Comparison of ENCODE assay signal across 8 mouse cellular contexts in the genomic region with DNA sequence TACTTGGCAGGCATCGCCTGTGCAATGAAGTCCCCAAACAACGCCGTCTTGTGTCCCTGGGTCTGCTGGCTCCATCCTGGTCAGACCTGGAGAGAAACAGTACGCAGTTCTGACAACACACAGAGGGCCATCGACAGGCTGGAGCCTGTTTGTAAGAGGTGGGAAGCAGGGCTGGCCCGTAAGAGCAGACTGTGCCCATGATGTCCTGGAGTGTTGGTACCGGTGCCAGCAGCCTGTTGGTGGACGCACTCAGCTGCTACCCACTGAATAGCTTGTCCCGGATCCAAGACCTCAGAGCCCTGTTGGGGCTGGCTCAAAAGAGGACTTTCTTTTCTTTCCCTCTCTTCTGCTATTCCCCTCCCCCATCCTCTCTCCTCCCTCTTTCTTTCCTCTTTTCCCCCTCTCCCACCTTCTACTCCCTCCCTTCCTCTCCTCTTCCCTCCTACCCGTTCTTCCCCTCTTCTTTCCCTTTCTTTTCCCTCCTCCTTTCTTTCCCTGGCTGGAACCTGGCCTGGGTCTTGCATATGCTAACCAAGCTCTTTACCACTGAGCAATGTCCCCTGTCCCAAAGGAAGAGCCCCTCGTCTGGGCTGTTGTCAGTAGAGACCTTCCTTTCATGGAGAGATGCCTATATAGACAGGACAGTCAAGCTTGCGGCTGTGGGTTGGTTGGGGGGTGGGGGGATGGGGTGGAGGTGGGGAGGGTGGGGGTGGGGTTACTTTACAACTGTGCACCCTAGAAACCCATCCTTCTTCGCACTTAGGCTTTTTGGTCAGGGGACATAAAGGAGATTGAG. TPM values are rescaled to one million over a fixed set of nuclear protein-coding genes. Genes with fewer than 3 reads are reported as not detected.
A peak's percentile ranks its signal among the peaks of the same experiment; 100 is the strongest.
DNase-seq lines count a peak whose midpoint lies in the region; ATAC-seq lines count a peak whose summit lies in the region.
"Had no signal": no experiment of that assay in that cellular context is flagged by ENCODE, and none has a peak within 500 bp of the region (broad histone marks: within the 10 kb centered on the region; RNA-seq: fewer than 3 reads in every experiment).

No protein-coding gene starts in this region.

- no peaks in the 10 kb centered on the region for H3K27me3 ChIP-seq in hindbrain, embryonic 14.5 days (ENCODE audit: control insufficient read depth, insufficient read depth, low read length)
- H3K27me3 ChIP-seq in neural tube, embryonic 13.5 days = no peaks in the 10 kb centered on the region

- peak overlapping the region; percentile 44 for H3K27ac ChIP-seq in hindbrain, embryonic 14.5 days
- peak overlapping the region; percentile 72 for H3K27ac ChIP-seq in neural tube, embryonic 13.5 days (replicated peaks)
- H3K27ac ChIP-seq: midbrain, embryonic 12.5 days had no signal

- H3K9ac ChIP-seq in hindbrain, embryonic 14.5 days = no peak overlapping the region
- H3K9ac ChIP-seq in neural tube, embryonic 13.5 days = no peak overlapping the region
- H3K9ac ChIP-seq: midbrain, embryonic 12.5 days had no signal

- 49% methylated on average over 13 of the region's 13 CpGs for whole genome bisulfite sequencing in hindbrain, embryonic 14.5 days
- WGBS in neural tube, embryonic 13.5 days = 44% methylated on average over 13 of the region's 13 CpGs

- peak; percentile 75 for ATAC-seq in hindbrain, embryonic 14.5 days (ENCODE audit: low FRiP score)
- peak; percentile 54 for ATAC-seq in neural tube, embryonic 13.5 days (ENCODE audit: low read depth)

- peaks cover 37% of the 10 kb centered on the region for H3K4me1 ChIP-seq in hindbrain, embryonic 14.5 days (replicated peaks; ENCODE audit: control insufficient read depth, insufficient read depth, low read length)
- H3K4me1 ChIP-seq in neural tube, embryonic 13.5 days (replicated peaks) = peaks cover 84% of the 10 kb centered on the region

- intact Hi-C loops in left cerebral cortex, postnatal 14 days (cut with DNase I) = loop anchor here (5.0 to 10.0 kb wide), 2 partner anchors 33 to 100 kb away; no protein-coding TSS in a partner anchor

- peak; percentile 56 to 62 for DNase-seq in left cerebral cortex, postnatal 14 days (ENCODE audit: low spot score in 2 of 2)
- no peak for DNase-seq in left cerebral cortex, adult 11 months (ENCODE audit: low spot score)
- DNase-seq in cerebellum, postnatal 10 days = peak; percentile 91 to 96
- peak; percentile 66 for DNase-seq in hindbrain, embryonic 14.5 days (ENCODE audit: low spot score)
- DNase-seq in B cell, adult 2 months = no peak
- DNase-seq in adrenal gland, adult 18-20 months (ENCODE audit: low spot score in 2 of 2) = no peak

- H3K4me3 ChIP-seq in hindbrain, embryonic 14.5 days (replicated peaks; ENCODE audit: low read length) = no peak overlapping the region
- H3K4me3 ChIP-seq in neural tube, embryonic 13.5 days = no peak overlapping the region
- H3K4me3 ChIP-seq: midbrain, embryonic 12.5 days had no signal

- H3K36me3 ChIP-seq in hindbrain, embryonic 14.5 days (replicated peaks; ENCODE audit: control insufficient read depth, insufficient read depth) = no peaks in the 10 kb centered on the region
- H3K36me3 ChIP-seq in neural tube, embryonic 13.5 days = no peaks in the 10 kb centered on the region
- H3K36me3 ChIP-seq: midbrain, embryonic 12.5 days had no signal

- H3K9me3 ChIP-seq in hindbrain, embryonic 14.5 days (ENCODE audit: control insufficient read depth, low read length) = no peaks in the 10 kb centered on the region
- H3K9me3 ChIP-seq in neural tube, embryonic 13.5 days = no peaks in the 10 kb centered on the region
- H3K9me3 ChIP-seq: midbrain, embryonic 12.5 days had no signal

- H3K4me2 ChIP-seq in hindbrain, embryonic 14.5 days (replicated peaks) = no peak overlapping the region
- H3K4me2 ChIP-seq in neural tube, embryonic 13.5 days = peak overlapping the region; percentile 9
- H3K4me2 ChIP-seq: midbrain, embryonic 12.5 days had no signal

RNA-seq across cellular contexts. Expression of a gene that starts 27.9 kb away (rescaled TPM):
- total RNA-seq in left cerebral cortex, postnatal 14 days (2021) = 10 to 100 TPM; 26.5 to 28.2 TPM
- 48.8 and 51.7 TPM in 2 replicates for polyA plus RNA-seq in hindbrain, embryonic 14.5 days (2014; fragmentation: Nextera tagmentation; extraction: Ambion mirVana)
- polyA plus RNA-seq in neural tube, embryonic 13.5 days (2015; fragmentation: Nextera tagmentation; extraction: Ambion mirVana) = 76.9 and 80.0 TPM in 2 replicates
- total RNA-seq in adrenal gland, adult 18-20 months (2021) = 1 to 10 TPM; 3.1 to 3.8 TPM

Comparison
In these comparisons a context has a peak if more than half of its experiments do, and no peak if none do; other contexts are left out.
1. DNase-seq: peak in left cerebral cortex, postnatal 14 days (2 of 2), cerebellum, postnatal 10 days (2 of 2) and hindbrain, embryonic 14.5 days (single experiment); none in left cerebral cortex, adult 11 months (single experiment), B cell, adult 2 months (0 of 2) and adrenal gland, adult 18-20 months (0 of 2).
2. RNA of a gene that starts 27.9 kb away (total RNA-seq): 26.5 to 28.2 TPM in left cerebral cortex, postnatal 14 days; 3.1 to 3.8 TPM in adrenal gland, adult 18-20 months; every median in the first group is over 4 times any median in the second.